Mouse (Mus musculus) naive thymus-derived CD4-positive, alpha-beta T cell, adult 2 months (primary cell): ENCODE measurements around the gene Rpl13a.

Experiments used
- DNase-seq: peaks from one replicate; pipeline ENCODE4 v3.0.0-alpha.2; 2011; ENCODE audit warnings: low read depth

The Rpl13a gene

DNA sequence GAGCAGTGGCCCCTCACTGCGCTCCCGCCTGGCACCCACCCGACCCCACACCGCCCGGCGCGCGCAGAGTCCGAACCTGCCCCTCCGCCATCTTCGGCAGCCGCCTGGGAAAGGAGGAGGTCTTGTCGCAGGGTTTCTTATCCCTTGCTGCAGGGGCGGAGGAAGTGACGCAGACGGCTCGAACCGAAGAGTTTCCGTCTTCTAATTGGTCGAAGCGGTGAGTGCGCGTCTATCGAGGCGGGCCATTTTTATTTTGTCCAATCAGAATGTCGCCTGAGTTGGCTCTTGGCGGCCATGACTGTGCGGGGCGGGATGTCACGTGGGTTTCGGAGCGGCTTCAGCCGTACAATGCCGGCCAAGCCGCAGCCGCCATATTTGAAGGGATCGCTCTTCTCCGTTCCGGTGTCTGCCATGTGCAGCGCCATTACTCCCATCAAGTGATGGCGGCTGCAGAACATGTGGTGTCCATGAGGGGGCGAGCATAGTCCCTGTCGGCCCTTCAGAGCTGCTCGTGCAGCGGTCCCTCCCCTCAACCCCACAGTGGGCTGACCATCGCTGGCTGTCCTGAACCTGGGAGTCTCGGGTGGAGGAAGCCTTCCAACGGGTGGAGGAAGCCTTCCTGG, at the start of gene Rpl13a:
Gene Rpl13a (minus strand): TSS at position 138 of the 623 bp plus-strand sequence.
- peak; percentile 99 for DNase-seq

DNA sequence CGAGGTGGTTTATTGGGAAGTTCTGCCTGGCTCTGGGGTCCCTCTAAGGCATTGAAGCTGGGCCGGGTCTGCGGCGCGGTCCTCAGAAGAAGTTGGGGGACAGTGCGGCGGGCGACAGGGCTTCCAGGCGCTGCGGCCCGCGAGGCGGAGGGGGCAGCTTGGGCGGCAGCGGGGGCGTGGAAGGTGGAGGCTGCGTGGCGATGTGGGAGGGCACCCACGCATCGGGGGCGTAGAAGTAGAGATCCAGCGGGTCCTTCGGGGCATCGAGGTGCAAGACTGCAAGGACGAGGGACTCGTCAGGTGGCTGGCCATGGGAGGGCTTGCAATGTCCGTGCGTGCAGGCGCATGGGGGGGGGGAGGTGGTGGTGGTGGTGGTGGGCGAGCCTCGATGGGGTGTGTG, 47.8 kb upstream of the Rpl13a start:
- no peak for DNase-seq

DNA sequence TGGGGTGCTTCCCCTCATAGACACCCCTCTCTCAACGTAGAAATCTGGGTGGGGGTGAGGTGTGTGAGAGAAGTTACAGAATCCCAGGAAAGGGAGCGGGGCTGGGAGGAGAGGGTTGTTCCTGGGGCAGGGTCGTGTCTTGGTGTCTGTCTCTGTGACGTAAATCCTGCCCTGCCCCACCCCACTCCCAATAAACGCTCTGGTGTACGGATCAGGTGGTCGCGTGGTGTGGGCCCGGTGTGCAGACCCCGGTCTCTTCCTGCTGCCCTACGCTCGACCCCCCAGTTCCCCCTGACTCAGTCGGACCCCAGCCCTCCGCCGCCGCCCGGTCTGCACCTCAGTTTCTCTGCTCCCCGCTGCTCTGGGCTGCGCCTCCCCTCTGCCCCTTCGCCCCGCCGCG, 47.4 kb upstream of the Rpl13a start:
- no peak for DNase-seq

DNA sequence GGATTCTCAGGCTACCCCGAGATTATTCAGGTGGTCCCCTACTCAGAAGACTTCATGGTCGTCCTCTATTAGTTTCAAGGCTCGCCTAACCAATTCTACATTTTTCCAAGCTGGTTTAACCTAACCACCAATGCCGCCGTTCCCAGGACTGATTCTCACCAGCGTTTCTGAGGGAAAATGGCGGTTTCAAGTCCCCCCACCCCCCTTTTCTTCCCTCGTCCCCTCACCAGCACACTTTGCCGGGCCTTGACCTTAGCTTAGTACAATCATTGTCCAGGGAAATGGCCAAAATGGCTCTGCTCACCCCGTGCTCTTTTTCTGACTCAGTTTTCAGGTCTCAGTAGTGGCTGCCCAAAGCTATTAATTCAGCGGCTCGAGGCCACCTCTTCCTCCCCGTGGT, 46.8 kb upstream of the Rpl13a start:
- DNase-seq = no peak

DNA sequence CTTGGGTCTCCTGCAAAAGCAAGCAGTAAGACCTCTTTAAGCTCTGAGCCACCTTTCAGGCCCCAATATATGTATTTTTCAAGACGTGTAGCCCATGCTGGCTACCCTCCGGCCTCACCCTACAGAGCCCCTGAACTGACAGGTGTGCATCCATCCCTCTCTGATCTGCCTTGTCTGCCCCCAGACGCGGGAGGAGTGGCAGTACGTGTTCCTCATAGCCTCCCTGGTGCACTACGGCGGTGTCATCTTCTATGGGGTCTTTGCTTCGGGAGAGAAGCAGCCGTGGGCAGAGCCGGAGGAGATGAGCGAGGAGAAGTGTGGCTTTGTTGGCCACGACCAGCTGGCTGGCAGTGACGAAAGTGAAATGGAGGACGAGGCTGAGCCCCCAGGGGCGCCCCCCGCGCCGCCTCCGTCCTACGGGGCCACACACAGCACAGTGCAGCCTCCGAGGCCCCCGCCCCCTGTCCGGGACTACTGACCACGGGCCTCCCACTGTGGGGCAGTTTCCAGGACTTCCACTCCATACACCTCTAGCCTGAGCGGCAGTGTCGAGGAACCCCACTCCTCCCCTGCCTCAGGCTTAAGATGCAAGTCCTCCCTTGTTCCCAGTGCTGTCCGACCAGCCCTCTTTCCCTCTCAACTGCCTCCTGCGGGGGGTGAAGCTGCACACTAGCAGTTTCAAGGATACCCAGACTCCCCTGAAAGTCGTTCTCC, 46.2 kb upstream of the Rpl13a start:
- DNase-seq = peak; percentile 30

DNA sequence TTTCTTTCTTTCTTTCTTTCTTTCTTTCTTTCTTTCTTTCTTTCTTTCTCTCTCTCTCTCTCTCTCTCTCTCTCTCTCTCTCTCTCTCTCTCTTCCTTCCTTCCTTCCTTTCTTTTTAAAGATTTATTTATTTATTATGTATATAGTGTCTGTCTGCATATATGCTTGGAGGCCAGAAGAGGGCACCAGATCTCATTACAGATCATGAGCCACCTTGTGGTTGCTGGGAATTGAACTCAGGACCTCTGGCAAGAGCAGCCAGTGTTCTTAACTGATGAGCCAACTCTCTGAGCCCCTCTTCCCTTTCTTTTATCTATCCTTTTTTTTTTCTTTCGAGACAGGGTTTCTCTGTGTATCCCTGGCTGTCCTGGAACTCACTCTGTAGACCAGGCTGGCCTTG, 45.2 kb upstream of the Rpl13a start:
- DNase-seq = peak; percentile 73

DNA sequence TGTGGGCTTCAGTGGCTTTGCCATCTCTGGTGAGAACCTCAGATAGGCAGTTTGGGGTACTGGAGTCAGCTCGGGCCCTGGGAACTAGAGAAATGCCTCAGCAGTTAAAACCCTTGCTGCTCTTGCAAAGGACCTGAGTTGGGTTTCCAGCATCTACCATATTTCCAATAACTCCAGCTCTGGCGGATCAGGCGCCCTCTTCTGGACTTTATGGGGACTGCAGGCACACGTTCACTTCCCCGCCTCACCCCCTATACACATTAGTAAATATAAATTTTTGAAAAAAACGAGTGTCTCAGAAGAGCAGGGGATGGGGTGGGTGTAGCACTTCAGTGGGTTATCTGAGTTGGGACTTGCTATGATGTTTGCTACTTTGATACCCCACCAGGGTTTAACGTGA, 44.4 kb upstream of the Rpl13a start:
- peak; percentile 69 for DNase-seq

DNA sequence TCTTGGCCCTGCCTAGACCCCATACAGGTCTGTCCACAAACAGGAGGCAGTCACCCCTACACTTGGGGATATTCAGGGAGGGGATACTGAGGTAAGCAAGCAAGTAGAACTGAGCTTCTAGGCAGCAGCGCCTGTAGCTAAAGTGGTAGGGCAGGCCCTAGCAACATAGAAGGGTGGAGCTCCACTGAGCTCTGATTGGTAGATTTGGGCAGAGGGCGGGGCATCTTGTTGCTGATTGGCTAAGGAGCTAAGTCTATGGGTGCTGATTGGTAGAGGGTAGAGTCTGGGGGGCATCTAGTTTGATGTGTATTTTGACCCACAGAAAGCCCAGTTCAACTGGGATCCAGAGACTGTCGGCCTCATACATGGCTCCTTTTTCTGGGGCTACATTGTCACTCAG, 40.9 kb upstream of the Rpl13a start:
- DNase-seq = no peak

DNA sequence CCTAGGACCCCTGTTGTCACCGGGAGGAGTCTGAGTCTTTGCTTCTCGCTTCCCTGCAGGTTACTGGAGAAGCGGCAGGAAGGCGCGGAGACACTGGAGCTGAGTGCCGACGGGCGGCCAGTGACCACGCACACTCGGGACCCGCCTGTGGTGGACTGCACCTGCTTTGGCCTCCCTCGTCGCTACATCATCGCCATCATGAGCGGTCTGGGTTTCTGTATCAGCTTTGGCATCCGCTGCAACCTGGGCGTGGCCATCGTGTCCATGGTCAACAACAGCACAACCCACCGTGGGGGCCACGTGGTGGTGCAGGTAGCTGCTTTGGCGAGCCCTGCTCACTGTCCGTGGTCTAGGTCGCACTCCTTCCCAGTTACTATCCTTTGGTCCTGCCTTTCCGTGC, 40.1 kb upstream of the Rpl13a start:
- no peak for DNase-seq

DNA sequence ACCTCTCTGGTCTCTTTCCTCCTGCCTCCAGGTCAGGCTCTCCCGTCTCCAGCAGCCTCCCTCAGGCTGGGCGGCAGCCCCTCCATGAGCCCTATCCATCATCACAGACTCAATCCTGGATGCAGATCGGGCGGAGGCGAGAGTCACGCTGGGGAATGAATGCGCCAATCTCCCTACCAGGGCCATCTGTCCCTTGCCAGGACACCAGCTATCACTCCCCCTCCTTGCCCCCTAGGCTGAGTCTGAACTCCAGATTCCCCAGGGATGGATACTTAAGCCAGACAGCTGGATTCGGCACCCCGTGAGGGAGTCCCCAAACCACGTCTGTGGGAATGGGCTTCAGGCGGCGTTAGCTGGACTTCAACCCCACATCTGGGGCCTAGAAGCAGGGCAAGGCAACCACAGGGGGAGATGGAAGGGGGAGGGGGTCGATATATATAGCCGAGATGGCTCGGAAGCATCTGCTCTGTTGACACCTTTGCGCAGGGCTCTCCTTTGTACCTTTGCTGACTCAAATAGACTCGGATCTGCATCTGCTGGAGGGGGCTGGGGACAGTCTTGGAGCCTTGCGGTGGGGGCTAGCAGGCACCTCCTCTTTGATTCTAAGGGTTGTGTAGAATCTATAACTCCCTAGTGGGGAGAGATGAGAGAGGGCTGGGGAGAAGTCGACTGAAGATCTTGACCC, 39.3 kb upstream of the Rpl13a start:
- no peak for DNase-seq

DNA sequence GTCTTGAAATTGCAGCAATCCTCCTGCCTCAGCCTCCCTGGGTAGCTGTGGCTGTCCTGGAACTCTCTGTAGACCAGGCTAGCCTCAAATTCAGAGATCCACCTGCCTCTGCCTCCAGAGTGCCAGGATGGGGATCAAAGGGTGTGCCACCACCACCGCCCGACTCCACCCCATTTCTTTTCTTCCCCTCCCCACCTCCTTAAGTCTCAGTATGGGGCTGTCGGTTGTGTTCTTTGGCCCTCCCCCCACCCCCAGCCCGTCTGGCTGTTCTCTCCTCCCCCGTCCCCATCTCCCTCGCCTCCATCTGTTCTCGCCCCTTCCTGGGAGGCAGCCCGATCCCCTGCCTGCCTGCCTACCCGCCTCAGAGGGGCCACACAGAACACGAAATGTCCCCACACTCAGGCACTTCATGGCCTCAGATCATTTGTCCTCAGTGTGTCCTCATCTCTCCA, 38.4 kb upstream of the Rpl13a start:
- DNase-seq = no peak

DNA sequence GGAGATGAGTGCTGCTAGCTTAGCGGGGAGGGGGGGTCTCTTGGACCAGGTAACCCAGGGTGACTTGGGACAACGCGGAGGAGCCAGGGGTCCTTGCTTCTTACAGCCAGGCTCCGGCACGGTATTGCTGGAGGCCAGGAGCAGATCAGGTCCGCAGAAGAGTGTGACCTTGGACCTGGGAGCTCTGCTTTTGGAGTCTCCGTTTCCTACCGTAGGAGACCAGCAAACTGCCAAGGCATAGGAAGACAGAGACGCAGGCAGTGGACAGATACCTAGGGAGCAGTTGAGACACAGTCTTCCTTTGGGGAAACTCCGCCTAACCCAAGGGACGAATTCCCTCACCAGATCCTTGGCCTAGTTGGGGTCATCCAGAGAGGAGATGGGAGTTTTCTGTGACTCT, 37.1 kb upstream of the Rpl13a start:
- DNase-seq = no peak

DNA sequence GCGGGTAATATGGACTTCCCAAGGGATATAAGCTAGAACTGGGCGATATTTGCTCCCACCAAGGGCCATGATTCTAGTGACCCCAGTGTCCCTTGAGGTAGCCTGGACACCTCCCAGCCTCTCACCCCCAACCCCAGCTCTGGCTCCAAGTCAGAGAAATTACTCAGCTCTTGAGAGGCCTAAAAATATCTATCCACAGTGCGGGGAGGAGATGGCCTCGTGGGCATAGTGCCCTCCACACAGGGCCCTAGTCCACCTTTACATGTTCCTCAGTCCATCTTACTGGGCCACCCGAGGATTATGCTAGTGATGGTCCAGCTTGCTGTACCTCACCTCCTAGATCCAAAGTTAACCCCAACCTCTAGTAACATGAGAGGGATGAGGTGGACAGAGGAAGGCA, 36.3 kb upstream of the Rpl13a start:
- DNase-seq = no peak

DNA sequence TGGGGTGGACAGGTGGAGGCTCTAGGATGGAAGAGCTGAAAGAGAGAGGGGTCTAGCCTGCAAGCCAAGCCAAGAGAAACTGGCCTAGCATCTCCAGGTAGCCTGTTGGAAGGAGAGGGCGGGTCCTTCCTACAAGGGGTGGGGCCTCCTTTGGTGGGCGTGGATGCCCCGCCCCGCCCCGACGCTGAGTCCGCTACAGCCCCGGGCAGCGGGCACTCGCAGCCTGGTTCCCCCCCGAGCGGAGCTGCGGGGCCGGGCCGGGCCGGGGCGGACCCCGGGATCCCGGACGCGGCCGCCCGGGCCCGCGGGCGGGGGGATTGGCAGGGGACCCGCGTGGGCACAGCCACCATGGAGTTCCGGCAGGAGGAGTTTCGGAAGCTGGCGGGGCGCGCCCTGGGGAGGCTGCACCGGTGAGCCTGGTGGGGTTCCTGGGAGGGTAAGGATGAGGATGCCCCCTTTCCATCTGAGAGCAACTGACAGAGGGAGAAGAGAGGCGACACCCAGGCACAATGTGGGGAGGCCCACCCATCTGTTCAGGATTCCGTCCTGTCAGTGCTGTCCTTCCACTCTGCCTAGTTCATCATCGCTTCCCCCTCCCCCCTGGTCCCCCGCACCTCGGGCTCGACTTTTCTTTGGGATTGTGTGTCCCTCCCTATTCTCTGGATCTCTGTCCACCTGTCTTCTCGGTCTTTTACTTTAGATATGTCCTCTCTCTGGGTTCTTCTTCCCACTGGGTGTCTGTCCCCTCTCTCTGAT, 35.4 kb upstream of the Rpl13a start, which contains the start of gene Slc17a7:
Gene Slc17a7 (plus strand): TSS at position 215 of the 756 bp plus-strand sequence.
- DNase-seq = peak; percentile 64

DNA sequence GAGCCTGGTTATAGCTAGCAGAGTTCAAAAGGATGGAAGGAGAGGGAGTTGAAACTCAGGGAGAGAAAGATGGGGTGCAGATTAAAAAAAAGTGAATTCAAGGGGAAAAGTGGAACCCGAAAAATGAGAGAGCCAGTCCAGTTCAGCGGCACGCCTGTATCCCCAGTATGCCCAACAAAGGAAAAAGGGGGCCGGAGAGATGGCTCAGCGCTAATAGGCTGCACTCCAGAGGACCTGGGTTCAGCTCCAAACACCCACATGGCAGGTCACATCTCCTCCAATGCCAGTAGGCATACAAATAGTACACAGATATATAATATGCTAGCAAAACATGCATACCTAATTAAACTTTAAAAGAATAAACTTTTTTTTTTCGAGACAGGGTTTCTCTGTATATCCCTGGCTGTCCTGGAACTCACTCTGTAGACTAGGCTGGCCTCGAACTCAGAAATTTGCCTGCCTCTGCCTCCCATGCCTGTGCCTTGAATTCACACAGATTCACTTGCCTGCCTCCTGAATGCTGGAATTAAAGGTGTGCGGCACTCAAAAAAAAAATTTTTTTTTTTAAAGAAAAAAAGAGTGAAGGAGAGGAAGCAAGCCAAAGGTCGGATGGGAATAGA, 34.5 kb upstream of the Rpl13a start:
- no peak for DNase-seq

DNA sequence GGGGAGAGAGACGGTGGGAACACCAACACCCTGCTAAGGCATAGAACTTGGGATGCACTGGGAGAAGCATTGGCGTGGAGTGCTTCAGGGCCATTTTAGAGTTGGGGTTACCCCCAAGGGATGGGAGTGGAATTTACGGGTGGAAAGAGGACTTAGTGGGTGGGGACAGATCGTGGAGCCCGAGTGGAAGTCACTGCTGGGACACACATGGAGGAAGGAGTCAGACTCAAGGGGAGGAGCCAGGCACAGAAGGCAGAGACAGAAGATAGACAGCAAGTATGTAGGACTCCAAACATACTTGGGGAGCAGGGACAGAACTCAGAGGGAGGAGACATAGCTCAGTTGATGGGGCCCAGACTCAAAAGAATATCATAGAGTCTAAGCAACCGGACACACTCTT, 34.0 kb upstream of the Rpl13a start:
- no peak for DNase-seq

DNA sequence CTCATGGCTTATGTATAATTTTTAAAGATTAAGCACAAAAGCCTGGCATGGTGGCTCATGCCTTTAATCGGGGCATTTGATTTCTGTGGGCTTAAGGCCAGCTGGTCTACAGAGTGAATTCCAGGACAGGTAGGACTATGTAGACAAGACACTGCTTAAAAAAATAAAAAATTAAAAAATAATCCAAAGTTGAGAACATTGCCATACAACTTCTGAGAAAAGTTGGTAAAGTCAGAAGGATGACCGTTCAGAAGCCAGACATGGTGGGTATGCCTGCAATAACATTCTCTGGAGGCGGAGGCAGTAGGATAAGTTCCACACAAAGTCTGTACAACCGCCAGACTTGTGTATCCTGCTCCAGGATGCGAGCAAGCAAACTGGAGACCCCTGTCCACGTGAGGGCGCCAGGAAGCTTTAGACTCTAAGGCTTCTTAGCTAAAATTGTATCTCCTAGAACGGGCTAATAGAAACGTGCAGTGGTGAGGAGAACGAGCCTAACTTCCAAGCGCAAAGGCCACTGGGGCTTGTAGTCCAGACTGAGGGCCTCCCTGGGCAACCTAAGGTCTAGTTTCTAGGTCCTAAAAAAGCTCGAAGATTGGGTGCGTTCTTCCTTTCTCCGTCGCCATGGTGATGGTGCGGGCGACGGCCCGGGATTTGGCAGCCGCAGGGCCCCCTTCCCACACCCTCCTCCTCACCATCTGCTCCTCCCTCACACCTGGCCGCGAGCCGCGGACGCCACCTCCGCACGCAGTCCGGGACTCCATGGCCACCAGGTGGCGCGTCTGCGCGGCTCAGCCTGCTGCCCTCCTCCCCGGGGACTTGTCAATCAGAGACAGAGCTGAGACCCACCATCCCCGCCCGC, 33.3 kb upstream of the Rpl13a start:
- DNase-seq = peak; percentile 93

DNA sequence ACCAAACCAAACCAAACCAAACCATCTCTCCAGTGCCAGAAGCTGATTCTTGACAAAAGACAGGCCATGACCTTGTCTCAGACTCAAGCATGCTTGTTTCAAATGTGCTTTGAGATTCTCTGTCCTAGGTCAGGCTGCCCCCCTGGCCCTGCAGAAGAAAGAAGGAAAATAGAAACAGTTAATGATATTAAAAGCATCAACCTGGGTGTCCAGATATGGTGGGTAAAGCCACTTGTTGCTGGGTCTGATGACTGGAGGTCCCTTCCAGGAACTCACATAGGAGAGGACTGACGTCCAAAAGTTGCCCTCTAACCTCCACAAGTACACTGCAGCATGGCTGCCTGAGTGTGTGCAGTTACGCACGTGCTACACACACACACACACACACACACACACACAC, 32.3 kb upstream of the Rpl13a start:
- no peak for DNase-seq

DNA sequence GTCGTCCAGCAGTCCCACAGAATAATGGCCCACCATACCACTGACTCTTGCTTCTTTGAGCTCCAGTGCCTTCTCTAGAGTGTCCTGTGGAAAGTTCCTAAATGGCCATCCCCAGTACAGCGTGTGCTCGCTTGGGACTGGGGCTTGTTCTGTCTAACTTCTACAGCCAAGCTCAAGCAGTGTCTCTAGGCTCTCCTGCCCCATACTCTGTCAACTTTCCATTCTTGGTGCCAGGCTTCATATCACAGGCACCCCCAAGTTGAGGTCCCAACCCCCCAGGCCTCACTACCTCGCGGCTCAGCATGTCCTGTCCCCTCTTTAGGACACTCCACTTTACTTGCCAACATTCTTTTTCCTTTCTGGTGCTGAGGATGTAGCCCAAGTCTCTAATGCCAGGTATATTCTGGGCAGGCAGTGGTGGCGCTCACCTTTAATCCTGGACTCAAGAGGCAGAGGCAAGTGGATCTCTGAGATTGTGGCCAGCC, 31.8 kb upstream of the Rpl13a start:
- no peak for DNase-seq

DNA sequence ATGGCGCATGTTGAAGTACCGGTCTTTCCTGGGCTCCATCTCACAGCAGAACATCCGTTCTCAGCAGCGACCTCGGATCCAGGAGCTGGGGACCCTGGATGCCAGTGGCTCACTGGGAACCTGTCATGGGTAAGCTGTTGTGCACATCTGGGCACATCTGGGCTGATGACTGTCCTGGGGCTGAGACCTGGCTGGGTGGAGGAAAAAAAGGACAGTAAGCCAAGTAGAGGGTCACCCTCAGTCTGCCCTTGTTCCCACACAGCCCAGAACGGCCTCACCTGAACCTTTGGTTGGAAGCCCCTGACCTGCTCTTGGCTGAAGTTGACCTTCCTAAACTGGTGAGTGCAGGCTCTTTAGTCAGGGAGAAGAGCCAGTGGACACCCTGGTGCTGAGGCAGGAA, 30.4 kb upstream of the Rpl13a start:
- no peak for DNase-seq

DNA sequence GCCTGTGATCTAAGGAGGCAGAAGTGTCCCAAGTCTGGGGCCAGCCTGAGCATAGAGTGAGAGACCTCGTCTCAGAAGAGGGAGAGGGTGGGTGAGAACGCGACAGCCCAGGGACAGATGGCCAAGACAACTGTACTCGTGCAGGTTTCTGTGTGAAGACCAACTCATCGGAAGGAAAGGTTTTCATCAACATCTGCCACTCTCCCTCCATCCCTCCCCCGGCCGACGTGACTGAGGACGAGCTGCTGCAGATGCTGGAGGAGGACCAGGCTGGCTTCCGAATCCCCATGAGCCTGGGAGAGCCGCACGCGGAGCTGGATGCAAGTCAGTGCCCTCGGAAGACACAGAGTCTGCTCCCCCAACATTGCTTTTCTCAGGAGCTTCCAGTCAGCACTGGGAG, 28.9 kb upstream of the Rpl13a start:
- DNase-seq = no peak
